Mouse (Mus musculus) urinary bladder, postnatal 25 days (tissue): ENCODE measurements at regions not wholly inside any gene's neighbourhood (a gene's known extent, or its start where the extent isn't known, plus 50 kb on each side); places are given as distances from the start of the nearest gene placed in this dataset.

Experiments used
- DNase-seq: peaks from one replicate; pipeline ENCODE4 v3.0.0; 2022; ENCODE audit warnings: low spot score

- DNase-seq, result no peak
These were observed 119.2 kb upstream of the Ccdc122 start for GRCm38 (mm10) chr14:76917139-76917929.

GRCm38 (mm10) chr14:76913850-76914249 lies 122.7 kb upstream of the Ccdc122 start:
- no peak for DNase-seq

- DNase-seq, result no peak
These were observed 124.1 kb upstream of the Ccdc122 start for GRCm38 (mm10) chr14:76912301-76913001.

GRCm38 (mm10) chr14:76911271-76911670 lies 125.3 kb upstream of the Ccdc122 start:
- no peak for DNase-seq

GRCm38 (mm10) chr14:76910186-76910585 lies 126.4 kb upstream of the Ccdc122 start:
- DNase-seq, result no peak

- DNase-seq, result no peak
These were observed 128.6 kb upstream of the Ccdc122 start for GRCm38 (mm10) chr14:76907941-76908340.

- no peak for DNase-seq
These were observed 133.4 kb upstream of the Ccdc122 start for GRCm38 (mm10) chr14:76902962-76903757.

- no peak for DNase-seq
These were observed 135.1 kb upstream of the Ccdc122 start for GRCm38 (mm10) chr14:76901490-76901889.

GRCm38 (mm10) chr14:76899331-76899730 lies 137.2 kb upstream of the Ccdc122 start:
- DNase-seq, result no peak

- DNase-seq, result no peak
These were observed 148.9 kb upstream of the Ccdc122 start for GRCm38 (mm10) chr14:76887708-76888107.

GRCm38 (mm10) chr14:76887201-76887600 lies 149.4 kb upstream of the Ccdc122 start:
- DNase-seq, result no peak

- no peak for DNase-seq
These were observed 153.3 kb upstream of the Ccdc122 start for GRCm38 (mm10) chr14:76883231-76883651.

GRCm38 (mm10) chr14:76882711-76883171 lies 153.8 kb upstream of the Ccdc122 start:
- DNase-seq, result no peak

GRCm38 (mm10) chr14:76880851-76881250 lies 155.7 kb upstream of the Ccdc122 start:
- no peak for DNase-seq

- no peak for DNase-seq
These were observed 159.3 kb upstream of the Ccdc122 start for GRCm38 (mm10) chr14:76877306-76877705.

- DNase-seq, result peak; percentile 52
These were observed 160.6 kb upstream of the Ccdc122 start for GRCm38 (mm10) chr14:76876015-76876414.

- DNase-seq, result no peak
These were observed 161.2 kb upstream of the Ccdc122 start for GRCm38 (mm10) chr14:76875266-76875900.

- DNase-seq, result no peak
These were observed 161.9 kb upstream of the Ccdc122 start for GRCm38 (mm10) chr14:76874542-76875265.

- no peak for DNase-seq
These were observed 162.9 kb upstream of the Ccdc122 start for GRCm38 (mm10) chr14:76873684-76874083.

- DNase-seq, result no peak
These were observed 163.6 kb upstream of the Ccdc122 start for GRCm38 (mm10) chr14:76872976-76873375.

GRCm38 (mm10) chr14:76872510-76872909 lies 164.1 kb upstream of the Ccdc122 start:
- no peak for DNase-seq
